Mouse (Mus musculus): Measurements from ENCODE around the gene Dis3l. TPM values are rescaled to one million over a fixed set of nuclear protein-coding genes. Genes with fewer than 3 reads are reported as not detected.

Gene Dis3l
- total RNA-seq, 1 experiment from 2014 or later: 16.8 TPM

DNA sequence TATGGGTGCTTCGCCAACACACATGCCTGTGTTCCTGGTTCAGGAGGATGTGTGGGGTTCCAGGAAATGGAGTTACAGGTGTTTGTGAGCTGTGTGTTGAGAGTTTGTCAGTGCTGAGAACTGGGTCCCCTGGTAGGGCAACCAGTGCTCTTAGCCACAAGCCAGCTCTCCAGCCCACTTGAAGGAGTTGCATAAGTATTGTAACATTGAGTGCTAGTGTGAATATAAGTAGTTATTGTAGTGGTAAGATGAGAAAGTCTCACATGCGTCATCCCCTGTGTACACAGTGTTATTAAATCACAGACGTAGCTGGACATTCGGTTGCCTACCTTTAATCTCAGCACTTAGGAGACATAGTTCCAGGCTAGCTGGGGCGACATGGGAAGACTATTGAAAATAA lies 81.2 kb downstream of the Dis3l start:
- DNase-seq: no peak

Other genes with a start within 250 kb of the Dis3l start
- 1.6 and 1.9 TPM in 2 replicates for gene Lctl, start 224.1 kb downstream of the Dis3l start, total RNA-seq (2021)
- 6.3 and 7.0 TPM in 2 replicates for gene Zwilch, start 168.2 kb downstream of the Dis3l start, total RNA-seq (2021)
- gene Rpl4, start 167.9 kb downstream of the Dis3l start, total RNA-seq (2021): 872 and 1,008 TPM in 2 replicates
- gene Snapc5, start 162.0 kb downstream of the Dis3l start, total RNA-seq (2021): 20.4 and 22.9 TPM in 2 replicates
- 1.5 and 3.0 TPM in 2 replicates for gene Uchl4, start 106.1 kb downstream of the Dis3l start, total RNA-seq (2021)
- 55.4 and 58.9 TPM in 2 replicates for gene Map2k1, start 87.7 kb downstream of the Dis3l start, total RNA-seq (2021)
- gene Tipin, start 59.7 kb downstream of the Dis3l start, total RNA-seq (2021): 29.8 and 32.3 TPM in 2 replicates
- gene Megf11, start 44.3 kb upstream of the Dis3l start, total RNA-seq (2021): 1.0 and 2.0 TPM in 2 replicates